In the genomic region with DNA sequence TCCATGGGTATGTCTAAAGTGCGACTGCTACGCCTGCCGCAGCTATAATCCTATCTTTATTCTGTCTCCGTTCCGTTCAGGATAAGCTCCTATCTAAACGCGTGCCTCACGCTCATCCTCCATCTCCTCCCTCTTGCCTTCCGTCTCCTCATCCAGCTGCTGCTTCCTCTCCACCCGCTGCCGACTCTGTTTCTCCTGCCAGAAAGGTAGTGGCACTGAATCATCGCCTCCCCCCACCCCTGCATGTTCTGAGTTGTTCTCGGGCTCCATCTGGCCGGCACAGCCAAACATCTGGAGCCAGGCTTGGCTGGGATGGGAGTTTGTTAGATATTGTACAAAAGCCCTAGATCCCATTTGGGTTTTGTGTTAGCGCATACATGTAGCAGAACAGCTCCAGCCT, we compare ENCODE assay signal across 9 mouse cellular contexts.
DNase-seq lines count a peak whose midpoint lies in the region; ATAC-seq lines count a peak whose summit lies in the region.
"Had no signal": no experiment of that assay in that cellular context is flagged by ENCODE, and none has a peak within 500 bp of the region (broad histone marks: within the 10 kb centered on the region; RNA-seq: fewer than 3 reads in every experiment).

No protein-coding gene starts in this region.

- WGBS in heart, embryonic 10.5 days: 74% methylated on average over 15 of the region's 15 CpGs
- WGBS in hindbrain, embryonic 16.5 days: 71% methylated on average over 15 of the region's 15 CpGs

- H3K9me3 ChIP-seq in heart, embryonic 10.5 days: no peaks in the 10 kb centered on the region
- H3K9me3 ChIP-seq in hindbrain, embryonic 16.5 days (ENCODE audit: control insufficient read depth, low read length): no peaks in the 10 kb centered on the region

- no peak overlapping the region for H3K4me3 ChIP-seq in heart, embryonic 10.5 days
- H3K4me3 ChIP-seq in hindbrain, embryonic 16.5 days (ENCODE audit: low read length): no peak overlapping the region

- DNase-seq in heart, adult 18-20 months: peak; percentile 71 to 82
- DNase-seq in heart, embryonic 10.5 days (ENCODE audit: low spot score): no peak
- DNase-seq in frontal cortex, adult 2 months (ENCODE audit: extremely low spot score in 1 of 2, low spot score in 1 of 2): peak; percentile 67 to 80
- peak; percentile 70 for DNase-seq in lung, postnatal 10 days
- DNase-seq in cerebellum, adult 18-20 months: no peak
- no peak for DNase-seq in ovary, postnatal 14 days (ENCODE audit: low spot score)
- no peak for DNase-seq in yolk sac, embryonic 10.5 days (ENCODE audit: low spot score)

- peaks cover 35% of the 10 kb centered on the region for H3K4me1 ChIP-seq in heart, embryonic 10.5 days
- peaks cover 9% of the 10 kb centered on the region for H3K4me1 ChIP-seq in hindbrain, embryonic 16.5 days (ENCODE audit: control insufficient read depth, insufficient read depth, low read depth, low read length)

- peaks cover 97% of the 10 kb centered on the region for H3K36me3 ChIP-seq in heart, embryonic 10.5 days
- no peaks in the 10 kb centered on the region for H3K36me3 ChIP-seq in hindbrain, embryonic 16.5 days (ENCODE audit: control insufficient read depth, insufficient read depth, low read length)

- H3K4me2 ChIP-seq in hindbrain, embryonic 16.5 days (ENCODE audit: low read length): no peak overlapping the region

- ATAC-seq in hindbrain, embryonic 16.5 days: peak; percentile 17; the same call in 1 of the 2 replicates

- no peak overlapping the region for H3K27ac ChIP-seq in heart, embryonic 10.5 days
- peak overlapping the region; percentile 69 for H3K27ac ChIP-seq in hindbrain, embryonic 16.5 days (ENCODE audit: low read depth, low read length)
- H3K27ac ChIP-seq: macrophage had no signal

- no peaks in the 10 kb centered on the region for H3K27me3 ChIP-seq in heart, embryonic 10.5 days (ENCODE audit: insufficient read depth, poor library complexity, severe bottlenecking)
- no peaks in the 10 kb centered on the region for H3K27me3 ChIP-seq in hindbrain, embryonic 16.5 days (replicated peaks; ENCODE audit: control insufficient read depth, insufficient read depth, low read length)

- H3K9ac ChIP-seq in hindbrain, embryonic 16.5 days (ENCODE audit: low read depth, low read length): no peak overlapping the region

Comparison
In these comparisons a context has a peak if more than half of its experiments do, and no peak if none do; other contexts are left out.
1. DNase-seq: peak in heart, adult 18-20 months (2 of 2), frontal cortex, adult 2 months (2 of 2) and lung, postnatal 10 days (single experiment); none in heart, embryonic 10.5 days (single experiment), cerebellum, adult 18-20 months (0 of 2), ovary, postnatal 14 days (single experiment) and yolk sac, embryonic 10.5 days (single experiment).